Mouse (Mus musculus): ENCODE measurements around the gene Wdr91.

The Wdr91 gene

DNA sequence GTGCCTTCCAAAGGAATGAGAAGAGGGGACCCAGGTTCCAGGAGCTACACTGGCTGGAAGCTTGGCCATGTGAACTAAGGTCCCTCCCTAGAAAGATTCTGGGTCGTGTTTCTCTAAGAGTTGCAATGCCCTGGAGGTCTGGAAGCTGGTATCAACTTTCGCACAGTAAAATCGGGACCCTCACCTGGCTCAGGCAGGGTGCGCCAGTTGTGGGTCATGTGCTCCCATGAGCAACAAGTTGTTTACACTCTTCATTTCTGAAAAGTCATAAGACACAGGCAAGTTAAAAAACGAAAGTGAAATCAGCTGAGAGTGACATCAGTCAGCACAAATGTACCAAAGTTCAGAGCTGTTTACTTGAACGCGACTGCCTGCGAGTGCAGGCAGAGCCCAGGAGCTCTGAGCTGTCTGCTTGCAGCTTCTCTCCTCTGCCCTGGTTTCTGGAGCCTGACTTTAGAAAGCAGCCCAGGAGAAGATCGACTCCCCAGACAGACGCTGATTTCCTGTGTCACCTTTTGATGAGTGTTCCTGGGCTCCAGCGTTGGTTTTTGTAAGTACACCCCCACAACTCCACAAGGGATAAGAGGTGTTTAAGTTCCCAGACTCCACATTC is 47.8 kb downstream of the Wdr91 start, which contains the start of gene Tmem140:
Tmem140 (plus strand) TSS at position 356 of the 613 bp plus-strand sequence.
- peak in 1 of 2 experiments; percentile 12 for DNase-seq (ENCODE audit: low spot score in 2 of 2)

DNA sequence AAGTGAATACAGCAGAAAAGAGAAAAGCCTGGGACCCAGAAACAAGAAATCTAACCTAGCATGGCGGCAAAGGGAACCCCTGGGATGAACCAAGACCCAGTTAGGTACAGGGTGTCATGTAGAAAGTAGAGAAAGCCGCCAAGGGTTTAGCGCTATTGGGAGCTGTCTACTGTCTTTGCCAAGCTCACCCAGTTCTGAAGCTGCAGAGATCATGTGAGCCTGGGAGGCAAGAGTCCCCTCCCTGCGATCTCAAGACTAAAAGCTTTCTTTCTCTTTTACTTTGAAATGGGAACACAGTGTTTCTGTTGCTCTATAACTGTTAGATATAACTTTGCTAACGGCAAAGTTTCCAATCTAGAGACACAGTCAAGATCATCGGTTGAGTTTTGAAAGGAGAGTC is 48.3 kb downstream of the Wdr91 start:
- no peak for DNase-seq (ENCODE audit: low spot score in 2 of 2)

DNA sequence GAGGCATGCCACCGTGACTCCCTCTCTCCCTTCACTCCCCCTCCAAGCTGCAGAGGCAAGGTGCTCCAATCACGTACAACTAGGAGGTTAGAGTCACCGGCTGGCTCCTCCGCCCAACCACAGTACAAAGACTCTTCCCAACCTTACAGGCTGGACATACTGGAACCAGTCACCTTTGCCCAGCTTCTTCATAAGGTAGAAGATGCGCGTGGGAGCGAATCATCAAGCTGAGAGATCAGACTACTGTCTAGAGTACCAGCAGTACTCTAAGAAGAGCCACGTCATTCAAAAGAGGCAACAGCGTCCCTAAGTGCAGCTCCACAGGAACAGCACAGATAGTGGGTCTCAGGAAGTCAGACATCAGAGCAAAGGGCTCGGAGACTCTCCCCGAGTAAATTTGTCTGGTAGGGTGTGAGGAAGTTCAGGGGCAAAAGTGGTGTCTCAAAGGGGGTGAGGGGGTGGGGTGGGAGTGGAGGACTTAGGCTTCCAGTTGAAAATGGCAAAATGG is 49.1 kb downstream of the Wdr91 start:
- no peak for DNase-seq (ENCODE audit: low spot score in 2 of 2)

DNA sequence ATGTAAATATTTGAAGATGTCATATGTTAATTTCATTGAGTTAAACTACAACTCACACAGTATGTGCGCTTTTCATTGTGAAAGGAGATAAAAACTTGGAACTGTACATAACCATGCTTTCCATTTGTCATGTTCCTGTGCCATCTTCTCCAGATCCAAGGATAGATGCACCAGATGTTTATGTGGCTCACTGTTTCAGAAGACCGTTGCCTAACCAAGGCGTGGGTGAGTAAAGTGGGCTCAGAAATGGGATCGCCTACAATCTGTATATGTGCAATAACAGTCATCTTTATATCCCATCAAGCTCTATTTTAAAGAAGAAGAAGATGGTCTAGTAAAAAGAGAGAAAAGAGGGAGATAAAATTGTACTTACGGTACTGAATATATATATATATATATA is 78.3 kb downstream of the Wdr91 start:
- DNase-seq (ENCODE audit: low spot score in 2 of 2): no peak

Data from spleen, postnatal 14 days (tissue).